Mouse (Mus musculus): ENCODE measurements around the gene Rps27rt.

GRCm38 (mm10) chr9:115023708-115024383, 41.3 kb upstream of the Rps27rt start:
- TF ChIP-seq POLR2A (IDR thresholded peaks at IDR 0.05; ENCODE audit: low read depth, low read length) = no peak
- TF ChIP-seq CTCF (IDR thresholded peaks at IDR 0.05; ENCODE audit: borderline replicate concordance, insufficient read depth, low read length) = no peak
